Mouse (Mus musculus) small intestine, adult 2 months (tissue): ENCODE data around the gene Sesn3.

Experiments
- CTCF ChIP-seq: fragments of 200-500 bp; IDR thresholded peaks from 2 replicates; pipeline ENCODE4 v1.5.1; 2012; ENCODE audit warnings: low read depth, mild to moderate bottlenecking, control low read depth, inconsistent platforms, low read length, moderate library complexity, mixed read lengths; ENCODE audit not compliant: insufficient replicate concordance, insufficient read length; ENCODE audit errors: extremely low read depth
- POLR2A ChIP-seq: fragments of 200-500 bp; IDR thresholded peaks from 2 replicates; pipeline ENCODE4 v1.6.1; 2012; ENCODE audit warnings: low read depth, mild to moderate bottlenecking, control low read depth, inconsistent platforms, low read length, moderate library complexity

GRCm38 (mm10) chr9:14276481-14277287 lies 1.8 kb downstream of the Sesn3 start:
- TF ChIP-seq CTCF = 0 out of 2 replicates have a peak, but pooled peaks have one; percentile 2
- TF ChIP-seq POLR2A = no peak
